Mouse (Mus musculus) heart, postnatal 10 days (tissue): ENCODE results near the gene Gpr132. TPM values are rescaled to one million over a fixed set of nuclear protein-coding genes. Genes with fewer than 3 reads are reported as not detected.
"Not testable (repeated sequence)": the region's sequence is repeated elsewhere in the genome, so short reads cannot be mapped to it uniquely, and the experiment has no call there.

Experiments
- DNase-seq, 2 experiments: peaks; one replicate each; pipeline ENCODE4 v3.0.0; 2021
- intact Hi-C: fragments of 180-260 bp; cut with DNase I; formaldehyde crosslinking; loops from one replicate; pipeline ENCODE4 v1.15.1; 2025
- total RNA-seq, 2 experiments: library from RNA; stranded (reverse); gene quantifications; 2 replicates each; pipeline ENCODE4 v1.2.3; 2021

The Gpr132 gene
- total RNA-seq, 2 experiments from 2014 or later = 0.17 to 0.19 TPM

DNA sequence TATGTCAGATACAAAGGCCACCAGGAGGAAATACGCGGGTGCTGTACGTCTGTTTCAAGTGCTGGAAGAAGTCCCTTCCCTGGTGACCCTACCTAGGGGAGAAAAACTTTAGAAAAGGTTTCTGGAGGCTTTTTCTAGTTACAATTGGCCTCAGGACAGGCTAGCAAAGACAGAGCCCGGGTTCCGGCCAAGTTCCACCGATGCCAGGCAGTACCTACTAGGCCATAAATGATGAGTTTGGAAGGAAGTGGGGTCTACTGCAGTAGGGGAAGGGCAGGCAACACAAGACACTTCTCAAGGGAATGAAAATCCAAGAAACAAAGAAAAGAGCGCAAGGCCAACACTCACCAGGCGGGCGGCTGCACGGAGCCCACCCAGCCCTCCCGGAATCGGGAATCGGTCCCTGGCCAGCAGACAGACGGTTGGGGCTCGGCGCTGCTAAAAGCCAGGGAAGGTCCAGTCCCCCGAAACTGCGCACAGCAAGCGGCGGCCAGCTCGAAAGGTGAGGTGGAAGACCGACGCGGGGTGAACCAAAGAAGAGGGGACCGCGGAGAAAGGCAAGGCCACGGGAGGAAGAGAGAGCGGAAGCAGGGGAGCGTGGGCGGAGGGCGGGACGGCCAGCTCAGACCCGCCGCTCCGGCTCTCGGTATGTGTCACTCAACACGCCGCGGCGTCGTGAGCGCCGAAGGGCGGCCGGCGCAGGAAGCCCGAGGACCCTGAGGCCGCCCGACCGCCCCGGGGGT lies 39.4 kb downstream of the Gpr132 start:
- intact Hi-C loops = loop anchor here (2.0 kb wide), 1 partner anchor 18 kb away; no protein-coding TSS in a partner anchor
- no peak for DNase-seq

DNA sequence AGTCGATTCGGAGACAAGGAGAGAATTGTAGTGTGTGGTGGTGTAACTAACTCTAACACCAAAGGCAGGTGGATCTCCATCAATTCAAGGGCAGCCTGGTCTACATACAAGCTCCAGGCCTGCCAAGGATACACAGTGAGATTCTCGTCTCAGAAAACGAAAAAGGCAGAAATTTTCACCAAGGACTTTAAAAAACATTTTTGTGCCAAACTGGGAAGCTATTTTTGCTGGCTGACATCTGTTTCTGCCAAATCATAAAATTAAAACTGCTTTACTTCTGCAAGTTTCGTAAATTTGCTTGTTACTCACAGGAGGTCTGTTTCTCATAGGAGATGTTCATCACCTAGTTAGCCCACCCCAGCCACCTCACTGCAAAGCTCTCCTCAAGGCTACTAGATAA lies 42.1 kb downstream of the Gpr132 start:
- intact Hi-C loops = no loop called here

GRCm38 (mm10) chr12:112823221-112823620 lies 44.8 kb downstream of the Gpr132 start:
- intact Hi-C loops = no loop called here
- DNase-seq = no peak

More for the DNA sequence above, 42.1 kb downstream of the Gpr132 start:
- no peak for DNase-seq

GRCm38 (mm10) chr12:112822676-112823075 lies 45.4 kb downstream of the Gpr132 start:
- intact Hi-C loops = no loop called here
- no peak for DNase-seq

- intact Hi-C loops = no loop called here
- DNase-seq = no peak
These were observed 46.1 kb downstream of the Gpr132 start for GRCm38 (mm10) chr12:112821974-112822373.

GRCm38 (mm10) chr12:112821216-112821615 lies 46.8 kb downstream of the Gpr132 start:
- DNase-seq = no peak
- intact Hi-C loops = no loop called here

DNA sequence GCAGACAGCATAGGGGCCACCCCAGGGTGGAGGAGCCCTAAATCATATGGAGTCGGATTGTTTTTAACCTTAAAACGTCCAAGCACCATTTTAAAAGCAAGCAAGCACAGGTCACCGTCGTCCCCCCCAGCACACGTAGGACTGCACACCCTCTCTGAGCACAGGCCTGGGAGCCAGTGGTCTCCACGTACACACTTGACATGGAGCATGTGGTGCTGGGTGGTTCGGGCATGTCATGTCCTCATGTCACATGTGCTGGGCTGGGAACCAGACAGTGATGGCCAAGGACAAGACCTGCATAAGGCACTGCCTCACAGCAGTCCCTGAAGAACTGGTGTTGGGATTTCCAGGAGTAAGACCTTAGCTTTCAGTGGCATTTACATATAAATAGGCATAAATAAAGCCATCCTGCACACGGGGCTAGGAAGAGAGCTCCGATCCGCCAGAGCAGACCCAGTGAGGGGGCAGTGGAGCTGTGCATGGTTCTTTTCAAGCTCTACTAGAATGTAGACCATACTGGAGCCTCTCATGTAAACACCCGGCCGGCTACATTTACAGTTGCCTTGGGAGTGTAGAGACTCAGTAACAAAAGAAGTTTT lies 47.5 kb downstream of the Gpr132 start:
- intact Hi-C loops = no loop called here
- no peak for DNase-seq

GRCm38 (mm10) chr12:112819057-112819662 lies 48.9 kb downstream of the Gpr132 start:
- DNase-seq = no peak
- intact Hi-C loops = no loop called here

- DNase-seq = not testable (repeated sequence)
- intact Hi-C loops = loop anchor here (1.0 kb wide), 1 partner anchor 26 kb away; no protein-coding TSS in a partner anchor
These were observed 51.2 kb downstream of the Gpr132 start for GRCm38 (mm10) chr12:112816866-112817265.

DNA sequence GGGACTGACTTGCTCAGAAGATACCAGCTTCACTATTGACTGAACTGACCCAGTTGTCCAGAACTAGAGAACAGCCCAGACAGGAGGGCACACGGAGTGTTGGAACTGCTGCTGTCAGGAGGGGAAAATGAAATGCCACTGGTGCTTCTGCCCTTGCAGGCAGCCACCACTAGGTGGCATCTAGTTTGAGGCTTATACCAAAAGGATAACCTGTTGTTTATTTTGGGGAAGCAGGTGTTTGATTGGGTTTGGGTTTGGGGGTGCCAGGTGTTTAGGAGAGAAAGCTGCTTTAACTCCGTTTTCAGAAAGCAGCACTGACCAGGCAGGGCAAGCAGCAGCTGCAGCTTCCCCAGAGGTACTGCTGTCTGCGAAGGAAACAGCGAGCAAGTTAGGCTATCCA lies 51.7 kb downstream of the Gpr132 start:
- peak; percentile 65 to 69 for DNase-seq
- intact Hi-C loops = loop anchor here (1.0 kb wide), 1 partner anchor 27 kb away; no protein-coding TSS in a partner anchor

DNA sequence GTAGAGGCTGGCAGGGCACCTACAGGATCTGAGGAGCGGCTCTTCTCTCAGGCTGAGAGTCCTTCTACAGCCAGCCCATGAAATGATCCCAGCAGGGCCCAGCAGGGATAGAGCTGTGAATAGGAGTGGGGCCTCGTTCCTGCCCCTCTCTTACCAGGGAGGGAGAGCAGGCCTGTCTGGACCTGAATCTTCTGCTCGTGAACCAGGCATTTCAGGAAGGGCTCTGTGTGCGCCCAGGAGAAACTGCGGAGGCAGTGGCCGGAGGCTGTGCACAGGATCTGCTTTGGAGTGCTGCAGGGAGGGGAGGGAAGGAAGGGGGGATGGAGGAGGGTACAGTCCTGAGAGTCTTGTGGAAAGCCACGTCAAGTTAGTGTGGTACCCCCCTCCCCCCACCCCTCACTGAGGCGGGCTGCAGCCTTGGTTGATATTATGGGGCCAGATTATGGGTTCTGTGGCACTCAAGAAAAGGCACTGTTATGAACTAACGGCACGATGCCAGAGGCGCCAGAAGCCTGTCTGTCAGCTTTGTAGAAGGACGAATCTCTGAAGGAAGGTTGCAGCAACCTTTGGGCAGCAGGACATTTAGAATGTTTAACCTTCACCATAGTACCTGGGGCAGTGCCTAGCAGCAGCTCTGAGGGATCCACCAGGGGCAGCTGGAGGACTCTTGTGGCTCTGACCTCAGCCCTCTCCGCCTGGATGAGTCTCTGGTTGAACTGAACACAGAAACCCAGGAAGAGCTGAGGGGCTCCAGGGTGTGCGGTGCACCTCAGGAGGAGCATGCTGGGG lies 53.2 kb downstream of the Gpr132 start:
- no peak for DNase-seq

GRCm38 (mm10) chr12:112813370-112813769 lies 54.7 kb downstream of the Gpr132 start:
- intact Hi-C loops = no loop called here
- no peak for DNase-seq

More for the DNA sequence above, 53.2 kb downstream of the Gpr132 start:
- intact Hi-C loops = no loop called here

DNA sequence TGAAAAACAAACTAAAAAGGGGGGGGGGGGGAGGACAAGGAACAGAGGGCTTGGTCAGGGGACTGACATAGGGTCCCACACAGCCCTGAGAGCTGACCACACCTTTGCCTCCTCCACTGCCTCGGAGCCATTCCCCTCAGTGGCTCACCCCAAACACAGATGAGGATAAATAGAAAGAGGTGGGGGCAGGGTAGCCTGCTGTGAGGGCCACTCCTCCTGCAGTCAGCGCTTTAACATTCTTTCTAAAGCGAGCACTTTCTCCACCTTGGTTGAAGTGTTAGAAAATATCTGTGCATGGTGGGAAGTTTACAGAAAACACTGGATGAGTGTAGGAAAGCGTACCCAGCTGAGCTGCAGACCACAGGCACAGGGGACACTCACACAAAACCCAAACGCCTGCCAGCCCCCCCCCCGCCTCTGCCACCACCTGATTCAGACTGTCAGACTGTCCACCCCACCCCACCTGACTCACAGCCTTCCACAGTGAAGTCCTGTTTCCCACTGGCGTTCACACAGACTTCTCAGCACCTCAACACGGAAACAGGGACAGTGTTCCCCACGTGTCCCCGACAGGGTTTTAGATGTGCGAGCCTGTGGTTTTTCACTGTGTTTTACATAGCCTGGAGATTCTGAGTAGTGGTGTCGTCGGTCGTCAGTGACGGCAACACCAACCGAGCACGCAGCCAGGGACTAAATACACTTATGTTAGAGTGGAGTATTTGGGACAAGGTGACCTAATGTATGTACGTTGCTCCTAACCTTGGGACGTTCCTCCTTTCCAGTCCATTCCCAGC lies 57.7 kb downstream of the Gpr132 start:
- DNase-seq = no peak
- intact Hi-C loops = loop anchor here (2.0 kb wide), 1 partner anchor 19 kb away; the partner anchor contains the start of gene Cdca4

DNA sequence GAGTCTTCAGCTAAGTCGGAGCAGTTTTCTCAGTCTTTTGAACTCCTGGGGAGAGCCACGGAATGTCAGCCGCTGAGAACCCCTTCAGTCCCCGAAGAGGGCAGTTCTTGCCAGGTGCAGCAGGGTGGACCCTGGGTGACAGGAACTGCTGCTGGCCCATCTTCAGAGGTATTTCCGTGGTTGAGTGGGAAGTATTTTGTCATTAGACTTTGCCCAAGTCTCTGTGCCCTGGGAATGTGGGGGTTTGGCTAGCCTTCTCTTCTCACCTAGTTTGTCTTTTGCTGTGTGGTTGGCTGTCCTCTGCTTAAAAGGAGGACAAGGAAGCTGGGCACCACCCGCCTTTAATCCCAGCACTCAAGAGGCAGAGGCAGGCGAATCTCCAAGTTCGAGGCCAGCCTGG lies 58.4 kb downstream of the Gpr132 start:
- intact Hi-C loops = loop anchor here (2.0 kb wide), 1 partner anchor 19 kb away; the partner anchor contains the start of gene Cdca4
- DNase-seq = no peak

DNA sequence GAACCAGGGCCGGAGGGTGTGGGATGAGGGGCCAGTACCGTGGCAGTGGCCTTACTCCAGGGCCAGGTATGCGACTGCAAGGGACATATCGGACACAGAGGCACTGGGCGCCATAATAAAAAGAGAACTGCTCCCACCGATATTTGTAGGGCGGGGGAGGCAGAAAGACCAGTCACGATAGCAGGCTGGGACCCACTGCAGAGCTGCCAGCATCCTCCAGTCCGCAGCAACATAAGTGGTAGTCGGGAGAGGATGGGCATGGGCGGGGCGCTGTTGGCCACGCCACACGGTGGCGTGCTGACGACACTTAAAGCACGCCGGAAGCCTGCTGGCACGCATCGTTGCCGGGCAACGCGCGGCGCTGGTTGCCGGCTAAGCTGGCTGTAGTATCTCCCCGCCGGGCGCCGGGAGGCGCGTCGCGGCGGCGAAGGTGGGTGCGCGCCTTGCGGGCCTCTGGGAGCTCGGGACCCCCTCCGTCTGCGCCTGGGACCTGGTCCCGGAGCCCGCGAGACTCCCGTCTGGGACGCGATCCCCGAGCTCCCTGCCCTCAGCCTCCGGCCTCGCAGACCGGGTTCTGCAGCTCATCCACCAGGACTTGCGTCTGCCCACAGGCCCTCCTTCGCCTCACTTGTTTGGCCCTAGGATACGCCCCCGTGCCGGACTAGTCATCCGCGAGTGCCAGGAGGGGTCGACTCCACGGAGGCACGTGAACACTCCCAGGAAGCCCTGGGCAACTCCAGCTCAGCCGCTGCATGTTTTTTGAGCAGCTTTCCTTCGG lies 59.3 kb downstream of the Gpr132 start, which contains the start of gene Clba1:
Gene Clba1 (plus strand): TSS at position 351 of the 778 bp plus-strand sequence.
- intact Hi-C loops = no loop called here
- DNase-seq = peak; percentile 93 to 94

DNA sequence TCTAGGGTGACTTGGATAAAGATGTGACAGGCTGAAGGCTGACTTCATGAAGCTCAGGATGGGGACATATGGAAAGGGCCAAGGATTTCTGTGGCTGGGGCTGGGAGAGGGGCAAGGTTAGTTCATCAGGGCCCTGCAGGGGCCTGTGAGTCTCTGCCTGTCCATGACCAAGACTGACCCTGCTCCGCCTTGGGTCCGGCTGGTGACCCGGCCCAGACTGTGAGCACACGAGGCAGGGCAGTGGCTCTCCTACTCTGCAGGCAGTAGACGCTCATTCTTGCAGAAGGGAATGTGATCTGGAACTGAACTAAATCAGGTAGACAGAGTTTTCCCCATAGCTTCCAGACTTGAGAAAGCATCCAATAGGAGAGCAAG lies 59.8 kb downstream of the Gpr132 start:
- intact Hi-C loops = no loop called here
- DNase-seq = no peak

DNA sequence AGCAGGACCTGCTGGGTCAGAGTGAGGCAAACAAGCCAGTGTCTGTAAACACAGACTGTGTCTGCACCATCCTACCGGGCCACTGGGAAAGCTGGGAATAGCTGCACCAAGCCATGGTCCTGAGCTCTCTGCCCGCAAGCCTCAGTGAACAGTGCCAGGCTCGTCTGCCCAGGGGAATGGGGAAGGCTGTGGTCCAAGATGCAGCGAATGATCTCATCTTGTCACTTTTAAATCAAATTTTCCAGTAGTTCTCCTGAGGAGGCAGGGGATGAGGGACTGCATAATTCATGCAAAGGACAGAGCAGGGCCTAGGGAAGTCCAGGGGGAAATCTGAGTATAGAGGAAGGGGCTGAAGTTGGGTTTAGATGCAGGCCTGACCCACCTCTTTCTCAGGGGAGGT lies 60.2 kb downstream of the Gpr132 start:
- intact Hi-C loops = no loop called here

DNA sequence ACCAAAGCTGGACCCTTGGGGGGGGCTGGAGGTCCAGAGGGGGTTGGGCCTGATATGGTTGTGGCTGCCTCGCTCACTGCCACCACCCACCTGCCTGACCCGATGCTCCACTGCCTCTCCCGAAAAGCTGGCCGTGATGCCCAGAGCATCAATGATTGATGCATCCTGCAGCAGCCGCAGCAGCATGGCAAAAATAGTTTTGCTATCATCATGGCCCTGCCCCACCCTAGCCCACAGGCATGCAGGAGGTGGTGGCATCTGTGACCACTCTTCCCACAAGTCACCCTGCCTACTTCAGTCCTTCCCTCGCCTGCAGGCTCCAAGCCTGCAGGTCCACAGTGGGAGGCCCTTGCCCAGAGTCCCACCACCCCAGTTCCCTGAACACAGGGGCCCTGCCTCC lies 62.0 kb downstream of the Gpr132 start:
- DNase-seq = no peak
- intact Hi-C loops = no loop called here

More for the DNA sequence above, 60.2 kb downstream of the Gpr132 start:
- no peak for DNase-seq

DNA sequence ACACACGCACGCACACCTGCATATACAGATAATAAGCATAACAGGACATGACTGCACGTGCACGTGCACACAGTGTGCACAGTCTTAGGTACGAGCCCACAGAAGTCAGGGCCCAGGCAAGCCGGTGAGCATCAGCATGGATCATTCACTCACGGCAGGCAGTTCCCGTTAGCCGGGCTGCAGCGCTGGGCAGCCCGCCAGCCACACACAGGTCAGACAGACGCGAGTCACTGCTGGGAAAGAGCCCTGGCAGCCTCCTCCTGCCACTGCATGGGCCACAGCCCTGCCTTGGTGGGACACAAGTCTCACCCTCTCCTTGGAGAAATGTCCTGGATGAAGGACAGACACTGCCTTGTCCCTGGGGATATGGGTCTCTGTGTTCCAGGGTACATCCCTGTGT lies 64.0 kb downstream of the Gpr132 start:
- intact Hi-C loops = no loop called here
- peak; percentile 62 to 63 for DNase-seq
